Mouse (Mus musculus) heart, adult 2 months (tissue): ENCODE results near the gene Gart.

Source experiments
- CTCF ChIP-seq: fragments of 200-600 bp; IDR thresholded peaks from 2 replicates; pipeline ENCODE4 v1.8.1; 2022; ENCODE audit warnings: antibody characterized with exemption, mild to moderate bottlenecking, moderate library complexity
- EP300 ChIP-seq: fragments of 200-500 bp; IDR thresholded peaks from 2 replicates; pipeline ENCODE4 v1.6.1; 2011; ENCODE audit warnings: low read depth, low read length, control low read depth; ENCODE audit not compliant: insufficient read depth

GRCm38 (mm10) chr16:91601081-91601480 lies 45.7 kb downstream of the Gart start:
- TF ChIP-seq CTCF = no peak
- TF ChIP-seq EP300 = no peak
